Mouse (Mus musculus) heart, embryonic 12.5 days (tissue): ENCODE data around the gene Diexf. TPM values are rescaled to one million over a fixed set of nuclear protein-coding genes. Genes with fewer than 3 reads are reported as not detected.

ENCODE experiments used
- ATAC-seq: fragments of 200-750 bp; cut with Nextera tagmentation; 2 replicates; pipeline ENCODE4 v1.8.0; 2017; ENCODE audit warnings: moderate TSS enrichment, moderate library complexity; ENCODE audit not compliant: insufficient number of reproducible peaks, low FRiP score
- H3K27ac ChIP-seq: fragments of 300-500 bp; sonication (generic); 2 replicates; pipeline ENCODE4 v1.5.1; 2016; ENCODE audit warnings: mild to moderate bottlenecking, moderate library complexity; ENCODE audit not compliant: poor library complexity, severe bottlenecking
- H3K27me3 ChIP-seq: fragments of 300-500 bp; sonication (generic); replicated peaks from 2 replicates; pipeline ENCODE4 v1.6.1; 2016; ENCODE audit warnings: mild to moderate bottlenecking, moderate library complexity
- H3K36me3 ChIP-seq: fragments of 300-500 bp; sonication (generic); 2 replicates; pipeline ENCODE4 v1.6.1; 2016; ENCODE audit warnings: mild to moderate bottlenecking, moderate library complexity
- H3K4me1 ChIP-seq: fragments of 300-500 bp; sonication (generic); replicated peaks from 2 replicates; pipeline ENCODE4 v1.6.1; 2016; ENCODE audit warnings: mild to moderate bottlenecking
- H3K4me2 ChIP-seq: fragments of 300-500 bp; sonication (generic); 2 replicates; pipeline ENCODE4 v1.6.1; 2016; ENCODE audit warnings: mild to moderate bottlenecking, moderate library complexity
- H3K4me3 ChIP-seq: fragments of 300-500 bp; sonication (generic); 2 replicates; pipeline ENCODE4 v1.5.1; 2016; ENCODE audit warnings: mild to moderate bottlenecking
- H3K9ac ChIP-seq: fragments of 300-500 bp; sonication (generic); 2 replicates; pipeline ENCODE4 v1.6.1; 2016; ENCODE audit warnings: mild to moderate bottlenecking, moderate library complexity
- H3K9me3 ChIP-seq: fragments of 300-500 bp; sonication (generic); replicated peaks from 2 replicates; pipeline ENCODE4 v1.6.1; 2016; ENCODE audit warnings: mild to moderate bottlenecking, moderate library complexity
- WGBS: fragments of 180-500 bp; shearing (Covaris S2); methylation state at CpG from one replicate; pipeline ENCODE4 v1.1.7; 2016; 5-methylcytosine and 5-hydroxymethylcytosine counted together
- polyA plus RNA-seq: library from polyadenylated mRNA; unstranded; fragments of >200 nt; fragmentation: Nextera tagmentation; extraction: Ambion mirVana; gene quantifications from 2 replicates; pipeline ENCODE4 v1.2.1, GENCODE M21; 2016

Diexf gene
- polyA plus RNA-seq, 1 experiment from 2014 or later: 4.8 TPM

DNA sequence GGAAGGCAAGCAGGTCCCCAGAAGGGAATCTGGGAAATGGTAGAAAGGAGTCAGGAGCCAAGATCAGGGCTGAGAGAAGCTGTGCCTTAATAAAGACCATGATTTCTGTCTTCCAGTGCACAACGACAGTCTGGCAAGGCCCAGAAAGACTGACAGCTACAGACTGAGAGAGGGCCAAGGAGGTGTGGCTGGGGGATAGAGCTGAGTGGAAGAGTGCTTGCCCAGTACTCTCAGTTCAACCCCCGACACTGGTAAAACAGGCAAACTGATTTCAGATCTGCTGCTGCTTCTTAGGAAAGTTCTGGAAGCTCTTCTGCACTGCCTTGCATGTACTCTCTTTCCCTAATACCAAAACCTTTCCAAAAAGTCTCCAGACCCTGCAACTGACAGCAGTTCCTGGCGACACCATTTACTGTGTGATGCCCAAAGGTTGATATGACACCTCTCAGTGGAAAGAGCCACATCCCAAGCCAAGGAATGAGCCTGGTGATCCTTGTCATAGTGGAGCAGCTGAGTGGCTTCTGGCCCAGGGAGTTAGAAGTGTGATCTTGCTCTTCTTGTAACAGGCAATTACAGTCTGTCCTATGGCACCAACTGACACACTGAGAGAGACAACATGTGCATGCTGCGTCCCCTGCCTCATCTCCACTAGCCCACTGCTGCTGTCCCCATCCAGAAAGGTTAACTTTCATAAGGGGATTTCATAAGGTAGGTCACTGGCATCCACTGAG, 43.8 kb downstream of the Diexf start:
- Histone ChIP-seq H3K9me3 (no peaks in the 10 kb centered on the region), H3K4me3 (no peak overlapping the region), H3K36me3 (no peaks in the 10 kb centered on the region), H3K27me3 (no peaks in the 10 kb centered on the region), H3K27ac (no peak overlapping the region), H3K4me1 (0 out of 2 replicates have a peak, but pooled peaks cover 4% of the 10 kb centered on the region), H3K4me2 (no peak overlapping the region), H3K9ac (no peak overlapping the region)
- ATAC-seq: no peak
- WGBS: 65% methylated on average over 4 of the region's 4 CpGs

DNA sequence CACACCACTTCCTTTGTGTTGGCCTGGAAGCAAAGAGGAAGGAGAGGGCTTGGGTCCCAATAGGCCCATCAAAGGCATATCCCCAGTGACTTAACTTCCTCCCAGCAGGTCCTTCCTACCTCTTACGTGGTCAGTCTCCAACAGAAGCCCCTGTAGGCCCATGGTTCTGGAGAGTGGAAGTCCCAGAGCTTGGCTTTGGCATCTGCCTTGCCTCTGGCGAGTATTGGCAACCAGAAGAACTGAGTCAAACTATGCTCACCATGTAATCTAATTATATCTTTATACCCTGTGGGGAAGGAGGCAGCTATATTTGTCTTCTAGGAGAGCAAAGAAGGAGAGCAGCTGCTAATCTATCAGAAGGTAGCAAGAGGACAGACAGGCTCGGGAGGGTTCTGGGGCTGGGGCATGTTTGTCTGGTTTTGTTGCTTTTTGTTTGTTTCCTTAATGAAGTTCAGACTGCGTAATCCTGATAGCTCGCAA, 44.5 kb downstream of the Diexf start:
- Histone ChIP-seq H3K4me3 (no peak overlapping the region), H3K9ac (no peak overlapping the region), H3K36me3 (no peaks in the 10 kb centered on the region), H3K9me3 (no peaks in the 10 kb centered on the region), H3K27me3 (no peaks in the 10 kb centered on the region), H3K4me2 (no peak overlapping the region), H3K4me1 (0 out of 2 replicates have a peak, but pooled peaks cover 4% of the 10 kb centered on the region), H3K27ac (no peak overlapping the region)
- ATAC-seq: no peak
- 72% methylated on average over 5 of the region's 5 CpGs for WGBS

DNA sequence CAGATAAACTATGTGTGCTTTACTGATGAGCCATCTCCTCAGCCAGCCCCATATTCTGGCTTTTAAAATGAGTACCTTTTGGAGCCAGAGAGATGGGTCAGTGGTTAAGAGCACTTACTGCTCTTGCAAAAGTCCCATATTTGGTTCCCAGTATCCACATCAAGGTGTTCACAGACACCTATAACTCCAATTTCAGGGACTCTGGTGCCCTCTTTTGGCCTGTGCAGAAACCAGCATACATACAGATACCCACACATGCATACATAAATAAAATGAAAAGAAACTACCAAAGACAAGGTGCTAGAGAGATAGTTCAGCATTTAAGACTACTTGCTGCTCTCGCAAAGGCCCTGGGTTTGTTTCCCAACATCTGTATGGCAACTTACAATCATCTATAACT, 46.1 kb downstream of the Diexf start:
- H3K36me3 ChIP-seq: no peaks in the 10 kb centered on the region
- no peak overlapping the region for H3K27ac ChIP-seq
- H3K9me3 ChIP-seq: no peaks in the 10 kb centered on the region
- no peak overlapping the region for H3K4me3 ChIP-seq
- no peak overlapping the region for H3K4me2 ChIP-seq
- H3K27me3 ChIP-seq: no peaks in the 10 kb centered on the region
- 88% methylated on average over 1 of the region's 1 CpGs for WGBS
- ATAC-seq: no peak
- 0 out of 2 replicates have a peak, but pooled peaks cover 4% of the 10 kb centered on the region for H3K4me1 ChIP-seq
- no peak overlapping the region for H3K9ac ChIP-seq

DNA sequence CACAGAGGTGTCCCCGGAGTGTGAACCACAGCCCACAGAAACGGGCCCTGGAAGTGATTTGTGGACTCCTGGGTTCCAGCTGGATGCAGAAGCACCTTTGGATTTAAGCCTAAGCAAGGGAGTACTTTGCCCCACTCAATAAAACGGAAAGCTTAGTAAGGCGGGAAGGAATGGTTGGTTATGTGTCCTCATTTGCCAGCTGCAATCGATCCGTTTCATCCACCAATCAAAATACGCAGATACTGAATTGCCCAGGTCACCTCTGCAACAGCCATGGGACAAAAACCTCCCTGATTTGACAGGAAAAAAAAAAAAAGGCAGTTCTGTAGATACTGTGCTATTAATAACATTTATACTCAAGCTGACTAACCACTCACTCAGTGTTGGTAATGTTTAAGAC, 47.0 kb downstream of the Diexf start:
- no peak overlapping the region for H3K4me2 ChIP-seq
- no peaks in the 10 kb centered on the region for H3K36me3 ChIP-seq
- H3K27ac ChIP-seq: no peak overlapping the region
- H3K4me1 ChIP-seq: 0 out of 2 replicates have a peak, but pooled peaks cover 4% of the 10 kb centered on the region
- H3K27me3 ChIP-seq: no peaks in the 10 kb centered on the region
- H3K9me3 ChIP-seq: no peaks in the 10 kb centered on the region
- no peak overlapping the region for H3K4me3 ChIP-seq
- WGBS: 80% methylated on average over 7 of the region's 7 CpGs
- ATAC-seq: no peak
- no peak overlapping the region for H3K9ac ChIP-seq

DNA sequence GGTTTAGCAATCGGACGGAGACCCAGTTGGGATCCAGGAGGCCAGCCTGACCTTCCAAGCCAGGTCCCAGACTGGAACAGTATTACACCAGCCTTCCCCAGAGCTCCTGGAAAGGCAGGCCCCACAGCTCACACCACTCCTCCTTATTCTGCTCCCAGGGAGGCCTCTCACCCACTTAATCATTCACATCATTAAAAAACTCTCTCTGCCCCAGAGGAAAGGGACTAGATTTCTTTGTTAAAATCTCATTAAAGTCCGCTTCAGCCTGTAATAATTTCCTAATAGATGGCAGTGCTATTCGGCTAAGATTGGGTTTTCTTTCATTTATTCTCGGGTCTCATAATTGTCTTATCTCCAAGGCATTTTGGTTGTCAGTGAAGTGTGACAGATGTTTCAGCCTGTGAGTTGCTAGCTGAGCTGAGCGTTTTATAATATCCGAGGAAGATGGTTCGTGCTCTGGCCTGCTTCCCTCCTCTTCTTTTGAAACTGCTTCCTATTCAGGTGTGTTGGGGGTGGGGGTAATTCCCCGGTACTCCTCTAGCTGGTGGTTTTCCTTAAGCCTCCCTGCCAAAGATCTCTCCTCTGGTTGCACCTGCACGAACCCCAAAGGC, 47.7 kb downstream of the Diexf start:
- Histone ChIP-seq H3K36me3 (no peaks in the 10 kb centered on the region), H3K4me1 (0 out of 2 replicates have a peak, but pooled peaks cover 4% of the 10 kb centered on the region), H3K27me3 (no peaks in the 10 kb centered on the region), H3K27ac (no peak overlapping the region), H3K4me3 (no peak overlapping the region), H3K9me3 (no peaks in the 10 kb centered on the region), H3K4me2 (no peak overlapping the region), H3K9ac (no peak overlapping the region)
- 54% methylated on average over 10 of the region's 10 CpGs for WGBS
- no peak for ATAC-seq

DNA sequence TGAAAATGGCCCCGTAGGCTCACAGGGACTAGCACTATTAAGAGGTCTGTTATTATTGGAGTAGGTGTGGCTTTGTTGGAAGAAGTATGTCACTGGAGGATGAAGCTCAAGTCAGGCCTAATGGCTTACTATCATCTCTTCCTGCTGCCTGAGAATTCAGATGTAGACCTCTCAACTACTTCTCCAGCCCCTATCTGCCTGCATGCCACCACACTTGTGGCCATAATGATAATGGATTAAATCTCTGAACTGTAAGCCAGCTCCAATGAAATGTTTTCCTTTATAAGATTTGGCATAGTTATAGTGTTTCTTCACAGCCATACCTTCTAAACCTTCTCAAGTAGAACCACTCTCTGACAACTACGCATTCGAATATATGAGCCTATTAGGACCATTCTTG, 67.5 kb downstream of the Diexf start:
- no peak for ATAC-seq
- no peak overlapping the region for H3K9ac ChIP-seq

DNA sequence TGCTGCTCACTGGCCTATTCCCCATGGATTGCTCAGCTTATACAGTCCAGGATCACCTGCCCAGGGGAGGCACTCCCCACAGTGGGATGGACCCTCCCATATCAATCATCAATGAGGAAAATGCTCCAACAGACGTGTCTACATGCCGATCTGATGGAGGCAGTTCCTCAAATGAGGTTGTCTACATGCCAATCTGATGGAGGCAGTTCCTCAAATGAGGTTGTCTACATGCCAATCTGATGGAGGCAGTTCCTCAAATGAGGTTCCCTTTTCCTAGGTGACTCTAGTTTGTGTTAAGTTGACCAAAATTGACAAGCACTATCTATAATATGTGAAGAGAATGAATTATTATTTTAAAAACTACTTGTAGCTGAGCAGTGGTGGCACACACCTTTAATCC, 69.9 kb downstream of the Diexf start:
- no peak overlapping the region for H3K27ac ChIP-seq
- no peak overlapping the region for H3K4me2 ChIP-seq
- no peak for ATAC-seq
- no peaks in the 10 kb centered on the region for H3K9me3 ChIP-seq
- H3K9ac ChIP-seq: no peak overlapping the region
- 78% methylated on average over 2 of the region's 2 CpGs for WGBS
- H3K4me3 ChIP-seq: no peak overlapping the region
- no peaks in the 10 kb centered on the region for H3K36me3 ChIP-seq
- no peaks in the 10 kb centered on the region for H3K27me3 ChIP-seq
- no peaks in the 10 kb centered on the region for H3K4me1 ChIP-seq

More for the DNA sequence above, 67.5 kb downstream of the Diexf start:
- Histone ChIP-seq H3K4me1 (no peaks in the 10 kb centered on the region), H3K27ac (no peak overlapping the region), H3K36me3 (no peaks in the 10 kb centered on the region), H3K4me2 (no peak overlapping the region), H3K27me3 (peaks cover 4% of the 10 kb centered on the region; the same call in 1 of the 2 replicates), H3K9me3 (no peaks in the 10 kb centered on the region; the same call in 1 of the 2 replicates), H3K4me3 (no peak overlapping the region)
- 86% methylated on average over 3 of the region's 3 CpGs for WGBS

DNA sequence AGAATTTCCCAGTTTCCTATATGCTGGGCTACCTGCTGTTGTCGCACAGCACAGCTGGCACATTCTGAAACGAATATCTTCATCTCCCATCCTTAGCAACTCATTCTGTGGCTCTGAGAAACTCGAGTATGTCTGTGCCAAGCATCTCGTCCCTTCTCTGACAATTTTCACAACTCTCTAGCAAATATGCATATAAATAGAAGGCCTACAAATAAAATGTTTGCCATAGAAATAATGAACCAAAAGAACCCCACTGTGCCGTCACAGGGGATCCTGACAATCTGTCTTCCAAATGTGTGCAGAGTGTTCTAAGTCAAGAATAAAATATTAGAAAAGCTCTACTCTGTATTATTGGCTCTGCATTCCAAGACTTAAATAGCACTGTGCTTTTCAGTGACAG, 70.5 kb downstream of the Diexf start:
- Histone ChIP-seq H3K4me2 (no peak overlapping the region), H3K27ac (no peak overlapping the region), H3K27me3 (no peaks in the 10 kb centered on the region), H3K4me1 (no peaks in the 10 kb centered on the region), H3K9ac (no peak overlapping the region), H3K4me3 (no peak overlapping the region), H3K9me3 (no peaks in the 10 kb centered on the region), H3K36me3 (no peaks in the 10 kb centered on the region)
- 66% methylated on average over 5 of the region's 5 CpGs for WGBS
- ATAC-seq: no peak

DNA sequence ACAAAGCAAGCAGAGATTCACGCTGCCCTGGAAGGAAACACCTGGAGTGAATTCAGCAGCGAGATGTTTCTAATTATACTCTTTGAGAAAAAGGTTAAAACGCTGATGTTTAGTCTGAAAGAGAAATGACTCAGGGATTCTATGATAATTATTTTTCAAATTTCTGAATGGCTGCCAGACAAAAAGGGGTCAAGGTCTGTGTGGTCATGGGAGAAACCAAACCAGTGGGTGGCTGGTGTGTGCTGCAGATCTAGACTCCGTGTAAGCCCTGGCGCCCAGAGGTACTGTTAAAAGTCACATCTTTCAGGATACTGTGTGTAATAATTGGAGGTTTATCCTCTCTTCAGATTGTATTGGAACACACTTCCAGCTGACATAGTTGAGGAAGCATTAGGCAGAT, 75.7 kb downstream of the Diexf start:
- no peak overlapping the region for H3K27ac ChIP-seq
- H3K27me3 ChIP-seq: no peaks in the 10 kb centered on the region
- 0 out of 2 replicates have a peak, but pooled peaks cover 2% of the 10 kb centered on the region for H3K9me3 ChIP-seq
- H3K9ac ChIP-seq: no peak overlapping the region
- 78% methylated on average over 5 of the region's 5 CpGs for WGBS
- no peak for ATAC-seq
- H3K4me3 ChIP-seq: no peak overlapping the region
- H3K4me2 ChIP-seq: no peak overlapping the region
- H3K4me1 ChIP-seq: no peaks in the 10 kb centered on the region
- H3K36me3 ChIP-seq: no peaks in the 10 kb centered on the region

DNA sequence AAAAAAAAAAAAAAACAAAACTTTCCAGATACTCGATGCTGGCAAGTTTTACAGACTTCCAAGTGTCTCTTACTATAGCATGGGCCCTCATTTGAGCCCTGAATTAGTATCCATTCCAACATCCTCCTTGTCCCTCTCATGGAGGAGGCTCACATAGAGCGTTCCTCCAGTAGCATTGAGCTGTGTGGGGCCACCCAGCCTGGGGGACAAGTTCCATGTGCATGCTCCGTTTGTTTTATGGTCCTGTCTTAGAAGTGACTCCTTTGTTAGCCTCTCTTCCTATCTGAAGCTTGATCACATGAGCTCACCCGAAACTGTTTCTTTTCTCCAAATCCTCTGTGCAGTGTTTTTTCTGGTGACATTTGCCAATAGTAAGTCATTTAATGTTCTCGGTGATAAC, 77.0 kb downstream of the Diexf start:
- WGBS: 65% methylated on average over 5 of the region's 5 CpGs

DNA sequence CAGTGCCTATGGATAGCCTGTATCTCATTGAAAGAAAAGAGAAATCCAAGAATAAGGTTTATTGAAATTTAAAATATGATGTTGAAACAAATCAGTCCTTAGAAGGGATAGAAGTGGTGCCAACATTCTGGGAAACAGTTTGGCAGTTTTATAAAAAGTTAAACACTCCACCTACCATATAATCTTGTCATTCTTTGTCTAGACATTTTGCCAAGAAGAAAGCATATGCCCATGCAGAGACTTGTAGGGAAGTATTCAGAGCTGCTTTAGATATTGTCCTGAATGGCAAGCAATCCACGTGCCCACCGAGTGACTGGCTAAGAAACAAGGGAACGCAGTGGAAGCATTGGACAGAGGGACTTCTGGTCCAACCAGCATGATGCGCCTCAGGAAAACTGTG, 82.5 kb downstream of the Diexf start:
- no peaks in the 10 kb centered on the region for H3K36me3 ChIP-seq
- ATAC-seq: no peak
- H3K9ac ChIP-seq: no peak overlapping the region
- no peaks in the 10 kb centered on the region for H3K4me1 ChIP-seq
- 0 out of 2 replicates have a peak, but pooled peaks cover 2% of the 10 kb centered on the region for H3K9me3 ChIP-seq
- WGBS: 82% methylated on average over 4 of the region's 4 CpGs
- H3K4me3 ChIP-seq: no peak overlapping the region
- no peaks in the 10 kb centered on the region for H3K27me3 ChIP-seq
- no peak overlapping the region for H3K4me2 ChIP-seq
- no peak overlapping the region for H3K27ac ChIP-seq

More for the DNA sequence above, 77.0 kb downstream of the Diexf start:
- no peak for ATAC-seq
- Histone ChIP-seq H3K4me3 (no peak overlapping the region), H3K9ac (no peak overlapping the region), H3K27ac (no peak overlapping the region), H3K27me3 (no peaks in the 10 kb centered on the region), H3K9me3 (0 out of 2 replicates have a peak, but pooled peaks cover 2% of the 10 kb centered on the region), H3K4me2 (no peak overlapping the region), H3K36me3 (no peaks in the 10 kb centered on the region), H3K4me1 (no peaks in the 10 kb centered on the region)
